19 mouse cellular contexts compared by ENCODE assay signal in the genomic region with DNA sequence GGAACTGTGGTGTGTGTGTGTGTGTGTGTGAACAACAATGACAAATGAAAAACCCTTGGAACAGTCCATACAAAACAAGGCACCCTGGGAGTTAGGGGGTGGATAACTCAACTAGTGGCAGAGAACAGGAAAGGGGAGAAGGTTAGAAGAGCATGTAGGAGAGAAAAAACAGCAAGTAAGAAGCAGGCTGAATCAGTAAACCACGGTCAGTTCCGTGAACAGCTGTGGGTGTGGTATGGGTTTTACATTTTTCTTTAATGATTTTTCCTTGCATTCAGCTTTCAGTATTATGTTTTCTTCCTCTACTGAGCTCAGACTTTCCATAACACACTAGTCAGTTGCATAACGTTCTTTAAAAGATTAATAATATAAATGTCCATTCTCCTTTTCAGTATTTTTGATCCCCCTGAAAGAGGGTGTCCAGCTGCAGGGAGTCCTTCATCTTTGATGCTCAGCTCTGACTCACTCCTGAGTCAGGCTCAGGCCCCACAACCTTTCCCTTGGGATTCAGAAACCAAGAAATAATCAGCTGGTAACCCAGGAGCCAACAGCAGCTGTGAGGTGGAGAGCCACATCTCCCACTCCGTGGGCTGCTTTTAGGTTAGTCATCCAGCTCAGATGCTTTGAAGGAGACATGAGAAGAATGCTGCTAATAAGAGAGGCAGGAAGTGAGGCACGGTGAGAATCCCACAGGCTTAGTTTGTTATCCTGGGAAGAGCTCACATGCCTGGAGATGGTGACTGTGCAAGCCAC.
DNase-seq lines count a peak whose midpoint lies in the region; ATAC-seq and TF ChIP-seq lines count a peak whose summit lies in the region.
"Had no signal": no experiment of that assay in that cellular context is flagged by ENCODE, and none has a peak within 500 bp of the region (broad histone marks: within the 10 kb centered on the region; RNA-seq: fewer than 3 reads in every experiment).

No protein-coding gene starts in this region.

- peaks cover 8% of the 10 kb centered on the region; the same call in 1 of the 2 replicates for H3K4me1 ChIP-seq in embryonic fibroblast, embryonic 13.5 days (ENCODE audit: control insufficient read depth, insufficient read depth, low read length)
- H3K4me1 ChIP-seq: hindbrain, embryonic 13.5 days; liver, embryonic 13.5 days; midbrain, embryonic 12.5 days; neural tube, embryonic 12.5 days had no signal

- H3K4me3 ChIP-seq in gastrocnemius, adult 2 months: no peak overlapping the region
- no peak overlapping the region for H3K4me3 ChIP-seq in embryonic fibroblast, embryonic 13.5 days (ENCODE audit: insufficient read depth, low read length)
- H3K4me3 ChIP-seq: erythroblast, embryonic 14.5 days; hindbrain, embryonic 13.5 days; liver, embryonic 13.5 days; midbrain, embryonic 12.5 days; neural tube, embryonic 12.5 days had no signal

- no peak for TF ChIP-seq CTCF in gastrocnemius, adult 2 months (IDR thresholded peaks at IDR 0.05)
- TF ChIP-seq CTCF in embryonic fibroblast, embryonic 13.5 days (IDR thresholded peaks at IDR 0.05; ENCODE audit: borderline replicate concordance, insufficient read depth, low read length): no peak

- intact Hi-C loops in gastrocnemius, adult 2 months (cut with DNase I): no loop called here
- intact Hi-C loops in gastrocnemius, postnatal 36 days (cut with DNase I): no loop called here

- ATAC-seq in monocyte, adult 5-6 weeks (replicated peaks; ENCODE audit: insufficient number of reproducible peaks, low FRiP score, low TSS enrichment, poor library complexity, severe bottlenecking): no peak
- ATAC-seq: intestine, postnatal 0 days had no signal

- peak overlapping the region; percentile 8; the same call in 1 of the 2 replicates for H3K27ac ChIP-seq in gastrocnemius, adult 2 months
- H3K27ac ChIP-seq in embryonic fibroblast, embryonic 13.5 days (ENCODE audit: insufficient read depth, low read length): peak overlapping the region; percentile 100
- H3K27ac ChIP-seq: hindbrain, embryonic 13.5 days; liver, embryonic 13.5 days; midbrain, embryonic 12.5 days; neural tube, embryonic 12.5 days had no signal

- DNase-seq in gastrocnemius, adult 2 months: peak; percentile 40
- DNase-seq in gastrocnemius, postnatal 36 days: no peak
- peak; percentile 96 for DNase-seq in 3T3-L1 (ENCODE audit: low read depth, low spot score)
- peak; percentile 62 to 74 for DNase-seq in left cerebral cortex, adult 9 months (ENCODE audit: low spot score in 2 of 2)
- no peak for DNase-seq in testis, postnatal 14 days (ENCODE audit: low spot score)
- no peak for DNase-seq in cerebellum, adult 9-10 months
- DNase-seq: adrenal gland, adult 8-10 months; kidney, postnatal 36 days; liver, embryonic 13.5 days; lung, postnatal 14 days; retina, postnatal 1 day; thymus, postnatal 4 days had no signal

- TF ChIP-seq POLR2A in embryonic fibroblast, embryonic 13.5 days (IDR thresholded peaks at IDR 0.05; ENCODE audit: low read depth, low read length): no peak

Comparison
In these comparisons a context has a peak if more than half of its experiments do, and no peak if none do; other contexts are left out.
1. DNase-seq: peak in gastrocnemius, adult 2 months (single experiment), 3T3-L1 (single experiment) and left cerebral cortex, adult 9 months (2 of 2); none in gastrocnemius, postnatal 36 days (0 of 2), testis, postnatal 14 days (single experiment) and cerebellum, adult 9-10 months (single experiment).